Mouse (Mus musculus): Measurements from ENCODE around the gene Dok5.

Gene Dok5

DNA sequence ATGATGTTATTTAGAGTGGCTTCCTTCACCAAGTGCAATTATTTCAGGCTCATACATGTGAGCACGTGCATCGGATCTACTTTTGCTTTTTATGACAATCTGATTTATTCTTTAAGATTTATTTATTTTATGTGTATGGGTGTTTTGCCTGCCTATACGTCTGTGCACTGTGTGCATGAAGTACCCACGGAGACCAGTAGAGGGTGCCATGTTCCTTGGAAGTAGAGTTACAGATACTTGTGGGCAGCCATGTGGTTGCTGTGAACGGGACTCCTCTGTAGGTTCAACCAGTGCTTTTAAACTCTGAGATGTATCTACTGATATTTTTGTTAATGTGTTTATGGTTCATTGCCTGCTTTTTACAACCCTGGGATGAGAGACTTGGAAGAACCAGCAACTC lies 132.4 kb downstream of the Dok5 start:
- no peak for DNase-seq

DNA sequence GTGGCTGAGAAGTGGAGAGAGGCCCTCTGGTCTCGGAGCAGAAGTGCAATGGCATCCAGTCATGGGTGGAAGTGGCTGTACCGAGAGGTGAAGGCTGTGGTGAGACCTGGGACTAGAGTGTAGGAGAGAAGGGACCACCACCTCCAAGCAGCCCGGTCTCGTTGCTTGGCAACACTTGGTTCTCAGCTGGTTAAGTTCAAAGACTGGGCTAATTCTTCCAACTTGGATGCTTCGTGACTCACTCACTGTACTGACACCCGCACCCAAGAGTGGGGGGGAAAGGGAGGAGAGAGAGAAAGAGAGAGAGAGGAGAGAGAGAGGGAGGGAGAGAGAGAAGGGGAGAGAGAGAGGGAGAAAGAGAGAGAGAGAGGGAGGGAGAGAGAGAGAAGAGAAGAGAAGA lies 133.2 kb downstream of the Dok5 start:
- DNase-seq, result no peak

DNA sequence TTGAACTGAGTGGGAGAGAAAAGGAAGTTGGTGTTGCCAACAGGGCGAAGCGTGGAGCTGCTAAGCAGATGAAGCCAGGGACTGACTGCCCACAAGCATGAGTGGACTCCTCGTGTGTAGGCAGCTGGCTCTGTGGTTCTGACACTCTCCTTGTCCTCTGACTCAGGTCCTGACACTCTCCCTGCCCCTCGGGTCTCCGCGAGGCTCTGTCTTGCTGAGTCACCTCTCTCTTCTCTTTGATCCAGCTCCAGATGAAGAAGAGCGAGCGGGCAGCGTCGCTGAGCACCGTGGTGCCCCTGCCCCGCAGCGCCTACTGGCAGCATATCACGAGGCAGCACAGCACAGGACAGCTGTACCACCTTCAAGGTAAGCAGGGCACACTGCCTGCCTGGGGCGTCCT lies 139.0 kb downstream of the Dok5 start:
- no peak for DNase-seq

- no peak for DNase-seq
Measured at GRCm38 (mm10) chr2:170871469-170871868, 139.9 kb downstream of the Dok5 start.

- DNase-seq, result peak; percentile 79
Measured at GRCm38 (mm10) chr2:170873382-170873781, 141.8 kb downstream of the Dok5 start.

GRCm38 (mm10) chr2:170877515-170877914 lies 145.9 kb downstream of the Dok5 start:
- peak; percentile 75 for DNase-seq

GRCm38 (mm10) chr2:170877936-170878335 lies 146.3 kb downstream of the Dok5 start:
- no peak for DNase-seq

DNA sequence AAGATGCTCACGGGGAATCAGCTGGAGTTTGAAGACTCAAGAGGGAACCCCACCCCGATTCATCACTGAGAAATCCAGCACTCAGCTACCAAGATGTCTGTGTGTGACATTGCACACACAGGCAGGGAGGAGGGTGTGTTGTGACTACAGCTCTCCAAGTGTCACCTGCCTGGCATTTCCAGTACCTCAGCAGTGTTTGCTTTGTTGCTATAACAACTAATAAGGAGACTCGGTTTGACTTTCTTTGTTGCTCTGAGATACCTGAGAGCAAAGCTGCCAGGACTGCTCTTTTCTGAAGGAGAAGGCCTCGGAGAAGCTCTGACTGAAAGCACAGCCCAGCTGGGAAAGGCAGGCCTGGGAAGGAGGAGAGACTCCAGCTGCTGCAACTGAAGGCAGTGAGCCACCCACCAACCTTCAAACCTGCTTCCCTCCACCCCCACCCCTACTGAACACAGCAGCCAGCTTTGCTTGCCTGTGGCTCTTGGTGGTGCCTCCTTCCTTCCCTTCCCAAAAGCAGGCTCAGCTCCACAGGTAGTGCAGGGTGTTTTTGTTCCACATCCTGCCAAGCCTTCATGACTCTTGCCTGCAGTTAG lies 152.7 kb downstream of the Dok5 start:
- DNase-seq, result no peak

DNA sequence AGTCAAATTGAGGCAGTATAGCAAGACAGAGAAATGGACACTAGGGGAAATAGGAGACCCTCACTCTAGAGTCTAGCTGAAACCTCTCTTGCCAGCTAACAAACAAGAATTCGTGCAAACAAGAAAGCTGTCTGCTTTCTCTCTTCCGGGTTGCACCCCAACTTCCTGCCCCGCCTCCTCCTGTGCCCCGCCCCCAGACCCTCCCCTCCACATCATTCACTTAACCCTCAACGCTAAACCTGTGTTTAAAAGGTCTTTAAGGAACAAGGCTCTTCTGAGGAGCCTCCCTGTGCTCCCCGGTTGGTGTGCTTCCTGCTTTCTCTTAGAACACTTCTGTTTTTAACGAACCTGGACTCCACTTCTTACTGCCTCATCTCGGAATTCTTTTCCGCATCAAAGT lies 156.4 kb downstream of the Dok5 start:
- no peak for DNase-seq

DNA sequence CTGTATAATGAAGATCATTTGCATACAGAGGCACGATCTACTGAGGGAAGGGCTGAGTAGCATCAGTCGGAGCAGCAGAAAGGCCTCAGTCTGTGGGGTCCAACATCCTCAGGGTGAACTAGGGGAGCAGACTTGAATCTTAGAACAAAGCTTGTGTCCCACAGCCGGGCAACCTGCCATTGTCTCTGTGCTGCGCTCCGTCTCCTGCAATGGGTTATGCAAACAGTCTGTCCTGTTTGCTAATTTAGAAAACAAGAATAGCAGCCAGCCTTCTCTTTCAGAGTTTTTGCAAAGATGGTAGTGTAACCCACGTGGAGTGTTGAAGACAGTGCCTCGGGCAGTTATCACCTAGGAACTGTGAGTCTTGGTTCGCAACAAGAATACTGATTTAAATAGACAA lies 163.5 kb downstream of the Dok5 start:
- no peak for DNase-seq

- no peak for DNase-seq
Measured at GRCm38 (mm10) chr2:170902204-170903028, 170.8 kb downstream of the Dok5 start.

GRCm38 (mm10) chr2:170903029-170903306 lies 171.4 kb downstream of the Dok5 start:
- DNase-seq, result no peak

DNA sequence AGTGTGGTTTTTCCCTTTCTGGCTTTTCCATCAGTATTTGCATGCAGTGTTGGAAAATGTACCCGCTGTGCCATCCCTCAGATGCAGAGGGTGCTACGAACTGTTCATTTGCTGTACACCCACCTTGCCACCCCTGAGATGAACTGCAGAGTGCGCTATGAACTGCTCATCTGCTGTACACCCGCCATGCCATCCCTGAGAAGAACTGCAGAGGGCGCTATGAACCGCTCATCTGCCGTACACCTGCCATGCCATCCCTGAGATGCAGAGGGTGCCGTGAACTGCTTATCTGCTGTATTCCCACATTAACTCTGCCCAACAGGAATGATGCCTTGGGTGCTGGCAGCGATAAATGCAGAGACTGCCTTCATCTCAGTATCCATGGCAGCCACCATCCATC lies 171.8 kb downstream of the Dok5 start:
- no peak for DNase-seq

DNA sequence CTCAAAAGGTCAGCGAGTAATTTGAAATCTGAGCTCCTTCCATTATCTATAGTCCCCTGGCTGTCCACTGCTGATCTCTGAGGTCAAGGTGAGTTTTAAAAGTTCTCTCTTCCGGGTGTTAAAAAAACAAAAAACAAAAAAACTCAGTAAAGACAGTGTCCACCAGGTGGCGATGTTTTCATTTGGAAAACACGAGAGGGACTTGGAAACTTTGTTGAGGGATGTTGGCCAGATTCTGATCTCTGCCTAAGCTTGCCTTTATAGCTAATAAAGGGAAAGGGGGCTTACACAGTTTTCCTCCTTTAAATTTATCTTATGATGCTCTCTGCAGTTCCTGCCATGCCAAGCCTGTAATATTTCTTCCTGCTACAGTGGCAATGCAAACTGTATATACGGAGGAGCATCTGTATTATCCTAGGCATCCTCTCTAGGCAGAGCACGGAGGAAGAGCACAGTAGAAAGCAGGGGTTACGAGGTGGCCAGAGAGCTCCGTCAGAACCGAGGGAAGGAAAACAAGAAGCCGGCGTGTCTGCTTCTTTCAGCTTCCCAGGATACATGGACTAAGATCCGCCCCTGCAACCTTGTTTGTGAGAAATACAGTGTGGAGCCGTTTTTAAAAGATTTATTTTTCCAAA lies 181.1 kb downstream of the Dok5 start:
- DNase-seq, result peak; percentile 9

DNA sequence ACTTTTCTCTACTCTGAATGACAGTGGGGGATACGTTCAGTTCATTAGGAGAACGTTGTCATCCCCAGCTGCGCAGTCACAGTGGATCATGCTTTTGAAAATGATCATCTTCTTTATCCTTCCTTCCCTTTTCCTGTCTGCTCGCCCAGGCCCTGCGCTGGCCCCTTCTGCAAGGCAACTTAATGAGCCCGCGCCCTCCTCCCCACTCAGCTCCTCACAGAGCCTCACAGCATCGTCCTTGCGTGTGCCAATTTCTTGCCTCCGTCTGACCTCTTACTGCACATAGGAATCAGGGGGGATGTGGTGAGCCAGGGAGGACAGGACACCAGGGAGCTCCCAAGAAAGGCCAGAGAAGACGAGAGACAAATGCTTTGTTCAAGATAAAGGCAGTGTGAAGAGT lies 182.3 kb downstream of the Dok5 start:
- no peak for DNase-seq

- no peak for DNase-seq
Measured at GRCm38 (mm10) chr2:170915646-170916045, 184.0 kb downstream of the Dok5 start.

GRCm38 (mm10) chr2:170922260-170922659 lies 190.7 kb downstream of the Dok5 start:
- no peak for DNase-seq

- DNase-seq, result no peak
Measured at GRCm38 (mm10) chr2:170924131-170924530, 192.5 kb downstream of the Dok5 start.

- DNase-seq, result no peak
Measured at GRCm38 (mm10) chr2:170926237-170926636, 194.6 kb downstream of the Dok5 start.

All from cerebellum, adult 8-10 months (tissue).